Mouse (Mus musculus) heart, embryonic 16.5 days (tissue): ENCODE results near the gene Akap1. TPM values are rescaled to one million over a fixed set of nuclear protein-coding genes. Genes with fewer than 3 reads are reported as not detected.

ENCODE experiments used
- ATAC-seq: fragments of 200-750 bp; cut with Nextera tagmentation; replicated peaks from 2 replicates; pipeline ENCODE4 v1.8.0; 2017; ENCODE audit warnings: moderate number of reproducible peaks; ENCODE audit not compliant: insufficient read depth, low FRiP score; ENCODE audit errors: extremely low read depth
- H3K27ac ChIP-seq: fragments of 300-500 bp; sonication (generic); 2 replicates; pipeline ENCODE4 v1.5.1; 2014; ENCODE audit warnings: mild to moderate bottlenecking, low read length, control low read depth, moderate library complexity
- H3K27me3 ChIP-seq: fragments of 300-500 bp; sonication (generic); 2 replicates; pipeline ENCODE4 v1.6.1; 2014; ENCODE audit warnings: low read length, mixed read lengths; ENCODE audit not compliant: control insufficient read depth, insufficient read depth
- H3K36me3 ChIP-seq: fragments of 300-500 bp; sonication (generic); 2 replicates; pipeline ENCODE4 v1.6.1; 2014; ENCODE audit not compliant: control insufficient read depth, insufficient read depth
- H3K4me1 ChIP-seq: fragments of 300-500 bp; sonication (generic); 2 replicates; pipeline ENCODE4 v1.6.1; 2014; ENCODE audit warnings: low read length, mixed read lengths; ENCODE audit not compliant: control insufficient read depth, insufficient read depth
- H3K4me2 ChIP-seq: fragments of 300-500 bp; sonication (generic); 2 replicates; pipeline ENCODE4 v1.6.1; 2014; ENCODE audit warnings: low read depth, mild to moderate bottlenecking, control low read depth, low read length
- H3K4me3 ChIP-seq: fragments of 300-500 bp; sonication (generic); 2 replicates; pipeline ENCODE4 v1.5.1; 2014; ENCODE audit warnings: mild to moderate bottlenecking, control low read depth, low read length
- H3K9ac ChIP-seq: fragments of 300-500 bp; sonication (generic); 2 replicates; pipeline ENCODE4 v1.6.1; 2014; ENCODE audit warnings: low read length, control low read depth
- H3K9me3 ChIP-seq: fragments of 300-500 bp; sonication (generic); replicated peaks from 2 replicates; pipeline ENCODE4 v1.6.1; 2016; ENCODE audit warnings: low read length; ENCODE audit not compliant: control insufficient read depth
- WGBS: fragments of 180-500 bp; shearing (Covaris S2); extraction: QIAGEN DNeasy Blood & Tissue Kit; methylation state at CpG from one replicate; pipeline ENCODE4 v1.1.7; 2014; 5-methylcytosine and 5-hydroxymethylcytosine counted together
- polyA plus RNA-seq: library from polyadenylated mRNA; unstranded; fragments of >200 nt; fragmentation: Nextera tagmentation; extraction: Ambion mirVana; gene quantifications from 2 replicates; pipeline ENCODE4 v1.2.1, GENCODE M21; 2015

The Akap1 gene
- polyA plus RNA-seq, 1 experiment from 2014 or later, result 58.0 TPM

DNA sequence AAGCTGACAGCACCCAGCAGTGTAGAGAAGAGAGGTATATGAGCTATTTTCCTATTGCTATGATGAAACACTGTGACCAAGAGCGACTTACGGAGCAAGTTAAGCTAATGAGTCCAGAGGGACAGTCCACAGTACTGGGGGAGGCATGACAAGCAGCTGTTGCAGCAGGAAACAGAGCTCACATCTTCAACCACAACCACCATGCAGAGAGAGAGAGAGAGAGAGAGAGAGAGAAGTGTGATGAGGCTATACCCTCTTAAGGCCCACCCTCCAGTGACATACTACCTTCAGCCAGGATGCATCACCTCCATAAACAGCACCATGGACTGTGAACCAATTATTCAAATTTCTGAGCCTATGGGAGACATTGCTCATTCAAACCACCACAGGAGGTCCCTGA, 74.5 kb downstream of the Akap1 start:
- 66% methylated on average over 2 of the region's 2 CpGs for WGBS
- no peak overlapping the region for H3K4me2 ChIP-seq
- ATAC-seq, result no peak
- no peaks in the 10 kb centered on the region for H3K36me3 ChIP-seq
- H3K9me3 ChIP-seq, result no peaks in the 10 kb centered on the region
- no peaks in the 10 kb centered on the region for H3K4me1 ChIP-seq
- no peak overlapping the region for H3K9ac ChIP-seq
- H3K27ac ChIP-seq, result no peak overlapping the region
- H3K4me3 ChIP-seq, result no peak overlapping the region
- no peaks in the 10 kb centered on the region for H3K27me3 ChIP-seq

DNA sequence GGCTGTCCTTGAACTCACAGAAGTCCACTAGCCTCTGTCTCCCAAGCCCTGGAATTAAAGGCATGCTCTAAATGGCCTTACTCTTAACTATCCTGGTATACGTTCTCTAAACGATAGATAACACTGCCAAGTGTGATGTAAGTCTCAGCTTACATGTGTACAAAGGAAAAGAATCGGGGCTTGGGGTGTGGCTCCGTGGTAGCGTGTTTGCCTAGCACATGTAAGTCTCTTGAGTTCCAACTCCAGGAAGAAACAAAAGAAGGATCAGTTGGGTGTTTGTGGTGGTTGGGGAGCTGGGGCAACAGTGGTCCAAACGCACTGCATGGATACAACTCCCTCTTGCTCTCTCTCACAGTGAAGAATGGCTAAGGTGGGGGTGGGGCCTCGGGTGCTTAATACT, 77.6 kb downstream of the Akap1 start:
- H3K9me3 ChIP-seq, result no peaks in the 10 kb centered on the region
- H3K27me3 ChIP-seq, result no peaks in the 10 kb centered on the region
- H3K9ac ChIP-seq, result no peak overlapping the region
- no peak overlapping the region for H3K4me3 ChIP-seq
- no peak overlapping the region for H3K27ac ChIP-seq
- WGBS, result 75% methylated on average over 7 of the region's 7 CpGs
- ATAC-seq, result no peak
- no peaks in the 10 kb centered on the region for H3K36me3 ChIP-seq
- no peaks in the 10 kb centered on the region for H3K4me1 ChIP-seq
- H3K4me2 ChIP-seq, result no peak overlapping the region

DNA sequence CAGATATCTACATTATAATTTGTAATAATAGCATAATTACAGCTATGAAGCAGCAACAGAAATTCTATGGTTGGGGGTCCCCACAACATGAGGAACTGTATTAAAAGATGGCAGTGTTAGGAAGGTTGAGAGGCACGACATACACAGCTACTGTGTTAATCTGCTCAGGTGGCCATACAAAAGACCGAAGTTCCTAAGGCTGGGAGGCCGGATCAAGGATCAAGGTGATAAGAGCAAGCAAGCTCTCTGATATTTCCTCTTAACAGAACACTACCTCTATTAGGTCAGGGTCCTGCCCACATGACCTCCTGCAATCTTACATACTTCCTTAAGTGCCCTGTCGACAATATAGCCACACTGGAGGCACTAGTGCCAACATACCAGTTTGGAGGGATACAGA, 80.9 kb downstream of the Akap1 start:
- Histone ChIP-seq H3K36me3 (no peaks in the 10 kb centered on the region), H3K27me3 (no peaks in the 10 kb centered on the region), H3K4me1 (no peaks in the 10 kb centered on the region), H3K9me3 (no peaks in the 10 kb centered on the region), H3K27ac (no peak overlapping the region), H3K4me3 (no peak overlapping the region), H3K9ac (no peak overlapping the region), H3K4me2 (no peak overlapping the region)
- no peak for ATAC-seq
- 47% methylated on average over 4 of the region's 4 CpGs for WGBS

GRCm38 (mm10) chr11:88782531-88782930, 81.9 kb downstream of the Akap1 start:
- no peaks in the 10 kb centered on the region for H3K36me3 ChIP-seq
- H3K4me2 ChIP-seq, result no peak overlapping the region
- ATAC-seq, result no peak
- H3K9me3 ChIP-seq, result no peaks in the 10 kb centered on the region
- no peak overlapping the region for H3K9ac ChIP-seq
- H3K4me3 ChIP-seq, result no peak overlapping the region
- H3K4me1 ChIP-seq, result no peaks in the 10 kb centered on the region
- no peak overlapping the region for H3K27ac ChIP-seq
- H3K27me3 ChIP-seq, result no peaks in the 10 kb centered on the region
- WGBS, result 87% methylated on average over 5 of the region's 5 CpGs

Other genes with a start within 250 kb of the Akap1 start
- gene Msi2, start 146.1 kb downstream of the Akap1 start, polyA plus RNA-seq, result 20.3 and 20.6 TPM in 2 replicates
- gene Scpep1, start 90.9 kb upstream of the Akap1 start, polyA plus RNA-seq, result 43.6 and 50.8 TPM in 2 replicates
- not detected in 2 replicates for gene Elobl, start 102.3 kb upstream of the Akap1 start, polyA plus RNA-seq
- gene Coil, start 105.7 kb upstream of the Akap1 start, polyA plus RNA-seq, result 9.4 and 9.7 TPM in 2 replicates
- gene Trim25, start 134.8 kb upstream of the Akap1 start, polyA plus RNA-seq, result 18.3 and 22.1 TPM in 2 replicates
- gene Dgke, start 202.3 kb upstream of the Akap1 start, polyA plus RNA-seq, result 7.8 and 8.7 TPM in 2 replicates
- gene Gm525, start 209.3 kb upstream of the Akap1 start, polyA plus RNA-seq, result 4.7 and 9.1 TPM in 2 replicates